Mouse (Mus musculus) kidney, postnatal 25 days (tissue): ENCODE data around the gene Iqcc.
A peak's percentile ranks its signal among the peaks of the same experiment; 100 is the strongest.

Experiments
- DNase-seq, 2 experiments: peaks; one replicate each; pipeline ENCODE4 v3.0.0; 2021; ENCODE audit warnings: mixed read lengths in 2 of 2

The Iqcc gene

DNA sequence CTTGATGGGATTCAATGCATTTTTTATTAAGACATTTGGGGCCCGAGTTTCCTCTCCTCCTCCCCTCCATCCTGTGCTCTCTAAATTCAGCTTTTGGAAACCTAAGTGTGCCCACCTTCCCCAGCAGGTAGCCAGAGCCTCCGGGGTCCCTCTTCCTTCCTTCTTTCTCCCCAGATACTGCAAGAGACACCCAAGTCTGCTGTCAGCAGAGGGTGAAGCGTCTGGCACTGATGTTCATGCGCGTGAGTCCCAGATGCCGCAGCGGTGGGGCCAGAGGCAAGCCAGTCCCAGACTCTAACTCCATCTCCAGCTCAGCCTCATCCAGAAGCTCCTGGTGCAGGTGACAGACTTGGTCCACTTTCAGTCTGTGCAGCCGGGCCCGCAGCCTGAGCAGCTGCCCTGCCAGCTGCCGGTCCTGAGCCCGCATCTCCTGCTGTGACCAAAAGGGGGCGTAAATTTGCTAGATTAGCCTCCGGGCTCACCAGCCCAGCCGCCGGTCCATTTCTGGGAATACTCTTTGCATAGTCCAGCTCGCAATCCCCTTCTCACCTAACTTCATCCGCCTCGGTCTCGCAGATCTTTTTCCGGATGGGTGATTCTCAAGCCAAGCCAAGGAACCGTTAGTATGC, 41.9 kb downstream of the Iqcc start:
- DNase-seq: peak; percentile 86 to 88

DNA sequence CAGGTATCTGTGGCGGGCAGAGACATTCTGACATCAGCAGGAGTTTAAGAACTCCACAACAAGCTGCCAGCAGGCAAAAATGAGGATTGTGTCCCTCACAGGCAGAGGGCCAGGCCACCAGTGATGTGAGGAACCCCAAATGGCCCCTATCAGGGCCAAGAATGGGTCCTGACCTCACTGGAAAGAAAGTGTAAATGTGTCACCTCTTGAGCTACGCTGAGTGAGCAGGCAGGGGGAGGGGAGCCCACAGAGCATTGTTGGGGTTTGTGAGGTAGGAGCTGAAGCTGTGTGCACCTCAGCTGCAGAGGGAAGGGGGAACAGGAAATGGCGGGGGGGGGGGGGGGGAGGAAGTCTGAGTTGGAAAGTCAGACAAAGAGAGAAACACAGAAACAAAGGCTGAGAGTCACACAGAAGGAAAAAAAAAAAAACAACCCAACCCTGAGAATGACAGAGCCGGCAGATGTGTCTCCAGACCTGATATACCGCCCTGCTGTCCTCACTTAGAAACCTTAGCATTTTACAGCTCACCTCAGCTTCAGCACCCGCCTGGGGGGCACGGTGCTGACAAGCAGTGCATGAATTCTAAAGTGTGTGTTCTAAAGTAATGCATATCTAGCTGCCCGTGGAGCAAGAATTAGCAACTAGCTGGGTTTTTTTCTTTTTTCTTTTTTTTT, 43.6 kb downstream of the Iqcc start:
- peak; percentile 37 to 73 for DNase-seq

DNA sequence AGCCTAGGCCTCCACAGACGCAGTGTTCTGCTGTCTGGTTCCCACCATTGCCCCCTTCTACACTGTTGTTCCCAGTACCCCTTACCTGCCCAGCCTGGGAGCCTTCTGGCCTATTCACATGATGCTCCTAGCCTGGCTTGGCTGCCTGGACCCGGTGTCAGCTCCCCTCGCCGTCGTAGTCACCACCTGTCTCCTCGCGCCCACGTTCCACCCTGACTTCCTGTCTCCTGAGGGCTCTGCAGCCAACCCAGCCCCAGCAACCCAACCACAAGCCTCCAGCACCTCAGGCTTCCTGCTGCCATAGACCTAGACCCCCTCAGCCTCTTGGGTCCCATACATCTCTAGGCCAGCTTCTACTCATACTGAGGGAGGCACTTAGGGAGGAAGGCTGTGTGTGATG, 45.5 kb downstream of the Iqcc start, which contains the start of gene Lck:
TSS of gene Lck (minus strand) at position 212 of the 400 bp plus-strand sequence.
- peak in 1 of 2 experiments; percentile 44 for DNase-seq

DNA sequence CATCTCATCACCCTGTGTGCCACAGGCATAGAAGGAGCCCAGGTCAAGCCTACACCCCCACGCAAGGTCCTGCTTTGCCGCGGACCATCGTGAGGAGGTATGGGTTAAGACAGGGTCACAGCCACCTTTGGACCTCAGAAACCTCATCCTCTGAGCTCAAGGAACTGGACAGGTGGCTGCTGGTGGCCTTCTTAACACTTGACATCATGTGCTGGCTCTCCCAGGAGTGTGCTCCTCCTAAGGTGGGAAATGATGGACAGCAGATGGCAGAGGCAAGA, 45.9 kb downstream of the Iqcc start:
- no peak for DNase-seq

DNA sequence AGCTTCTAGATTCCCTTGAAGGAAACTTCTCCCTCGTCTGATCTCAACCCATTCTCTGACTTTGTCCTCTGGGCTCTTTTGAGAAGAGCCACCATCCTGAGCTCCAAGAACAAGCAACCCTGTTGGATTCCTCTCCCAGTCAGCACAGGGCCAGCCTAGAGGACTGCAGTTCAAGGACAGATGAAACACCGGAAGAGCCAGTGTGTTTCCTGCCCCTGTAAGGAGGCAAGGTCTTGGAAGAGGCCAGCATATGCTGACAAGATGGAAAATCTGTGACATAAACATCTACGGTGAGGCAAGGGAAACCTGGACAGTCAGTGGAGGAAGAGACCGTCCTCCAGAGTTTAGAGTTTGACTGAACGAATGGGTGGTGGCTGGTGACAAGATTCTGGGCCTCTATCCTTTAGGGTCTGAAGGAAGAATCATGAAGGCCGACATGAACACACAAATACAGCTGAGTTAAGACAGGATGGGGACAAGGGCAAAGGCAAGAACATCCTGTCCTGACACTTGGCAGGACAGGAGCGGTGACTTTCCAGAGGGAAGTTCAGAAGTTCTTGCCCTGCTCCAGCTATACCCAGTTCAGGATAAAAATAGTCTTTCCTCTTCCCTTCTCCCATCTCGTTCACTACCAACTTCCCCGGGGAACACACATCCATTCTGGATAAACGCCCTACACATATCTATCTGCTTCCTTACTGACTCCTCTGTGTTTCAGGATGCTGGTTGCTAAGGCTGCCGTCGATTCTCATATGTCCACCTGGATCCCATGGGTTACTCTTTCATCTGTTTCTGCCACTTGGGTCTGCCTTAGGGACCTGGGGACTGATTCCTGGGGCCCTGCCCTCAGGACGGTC, 46.4 kb downstream of the Iqcc start:
- DNase-seq: peak; percentile 17 to 70

DNA sequence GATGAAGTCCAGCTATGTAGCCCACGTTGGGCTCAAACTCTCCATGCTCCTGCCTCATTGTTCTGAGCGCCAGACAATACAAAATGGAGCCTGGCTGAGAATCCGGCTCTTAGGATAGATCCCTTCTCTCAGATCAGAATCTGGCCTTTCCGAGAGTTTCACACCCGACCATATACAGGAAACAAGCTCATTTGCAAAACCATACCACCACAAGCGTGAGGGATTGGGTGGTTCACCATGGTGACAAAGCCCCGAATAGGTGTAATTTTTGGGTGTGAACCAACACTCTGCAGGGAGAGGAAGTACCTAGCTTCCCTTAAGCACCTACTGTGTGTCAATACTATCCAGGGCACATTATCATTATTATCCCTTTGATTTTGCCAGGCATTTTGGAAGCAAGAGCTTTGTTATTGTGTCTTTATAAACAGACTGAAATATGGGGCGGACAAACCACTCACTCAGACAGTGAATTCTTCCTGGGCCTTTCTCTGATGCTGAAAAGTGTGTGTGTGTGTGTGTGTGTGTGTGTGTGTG, 47.3 kb downstream of the Iqcc start:
- no peak for DNase-seq

DNA sequence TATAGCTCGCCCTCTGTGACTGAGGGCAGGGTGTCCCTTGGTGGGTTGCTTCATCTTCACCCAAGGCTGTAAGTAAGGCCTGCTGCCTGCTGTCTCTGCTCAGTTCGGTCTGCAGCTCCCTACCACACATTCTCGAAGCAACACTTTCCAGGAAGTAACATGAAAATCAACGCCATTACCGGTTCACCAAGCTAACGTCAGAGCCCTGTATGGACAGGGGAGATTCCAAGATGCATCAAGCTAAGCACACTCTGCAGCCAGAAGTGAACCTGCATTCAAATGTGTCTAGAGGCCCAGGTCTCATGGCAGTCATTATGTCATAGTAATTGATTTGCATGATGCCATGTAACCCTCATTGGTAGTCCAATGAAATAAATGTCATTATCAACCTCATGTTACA, 48.9 kb downstream of the Iqcc start:
- DNase-seq: no peak

DNA sequence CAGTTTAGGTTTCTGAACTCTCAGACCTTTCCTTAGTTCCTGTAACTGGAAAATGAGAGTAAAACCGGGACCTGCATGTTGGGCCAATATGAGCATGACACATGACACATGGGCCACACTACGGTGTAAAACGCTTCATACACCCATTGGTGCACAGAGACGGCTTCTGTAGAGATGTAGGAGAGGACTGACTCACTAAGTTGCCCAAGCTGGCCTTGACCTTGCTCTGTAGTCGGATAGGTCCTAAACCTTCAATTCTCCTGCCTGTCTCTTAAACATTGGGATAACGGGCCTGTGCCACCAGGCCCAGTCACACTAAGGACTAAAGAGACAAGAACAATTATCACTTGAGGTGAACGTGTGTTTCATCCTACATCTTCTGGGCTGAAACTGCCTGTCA, 50.5 kb downstream of the Iqcc start:
- DNase-seq: no peak

DNA sequence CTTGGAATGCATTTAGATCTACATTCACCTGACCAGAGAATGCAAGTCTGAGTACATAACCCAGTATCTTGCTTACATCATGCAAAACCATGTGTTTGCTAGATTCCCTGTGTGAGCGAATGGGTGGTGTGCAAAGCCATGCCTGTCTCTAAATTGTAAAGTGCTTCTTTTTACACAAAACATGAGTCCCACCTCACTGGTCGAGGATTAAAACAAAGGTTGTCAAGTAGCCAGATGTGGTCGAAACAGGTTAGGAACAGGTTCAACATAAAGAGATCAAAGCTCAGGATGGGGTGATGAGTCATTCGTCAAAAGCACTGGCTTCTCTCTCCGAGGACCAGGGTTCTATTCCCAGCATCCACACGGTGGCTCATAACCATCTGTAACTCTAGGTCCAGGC, 53.8 kb downstream of the Iqcc start:
- no peak for DNase-seq
